Mouse (Mus musculus): Measurements from ENCODE around the gene Cpeb3. TPM values are rescaled to one million over a fixed set of nuclear protein-coding genes. Genes with fewer than 3 reads are reported as not detected.
"Not testable (repeated sequence)": the region's sequence is repeated elsewhere in the genome, so short reads cannot be mapped to it uniquely, and the experiment has no call there.

The Cpeb3 gene
- polyA plus RNA-seq, 1 experiment: 2.2 TPM

- H3K4me1 ChIP-seq (ENCODE audit: control insufficient read depth, insufficient read depth, low read length): no peaks in the 10 kb centered on the region
- TF ChIP-seq CTCF (IDR thresholded peaks at IDR 0.05; ENCODE audit: borderline replicate concordance, insufficient read depth, low read length): no peak
- no peak for TF ChIP-seq POLR2A (IDR thresholded peaks at IDR 0.05; ENCODE audit: low read depth, low read length)
- H3K27ac ChIP-seq (ENCODE audit: insufficient read depth, low read length): no peak overlapping the region
- H3K4me3 ChIP-seq (ENCODE audit: insufficient read depth, low read length): no peak overlapping the region
Measured at GRCm38 (mm10) chr19:37237306-37237705, 28.9 kb upstream of the Cpeb3 start.

GRCm38 (mm10) chr19:37235818-37236217, 27.4 kb upstream of the Cpeb3 start:
- no peak for TF ChIP-seq CTCF (IDR thresholded peaks at IDR 0.05; ENCODE audit: borderline replicate concordance, insufficient read depth, low read length)
- TF ChIP-seq POLR2A (IDR thresholded peaks at IDR 0.05; ENCODE audit: low read depth, low read length): no peak
- H3K4me1 ChIP-seq (ENCODE audit: control insufficient read depth, insufficient read depth, low read length): no peaks in the 10 kb centered on the region

GRCm38 (mm10) chr19:37233561-37234539, 25.4 kb upstream of the Cpeb3 start:
- peak overlapping the region; percentile 21; the same call in 1 of the 2 replicates for H3K4me3 ChIP-seq (ENCODE audit: insufficient read depth, low read length)
- TF ChIP-seq POLR2A (IDR thresholded peaks at IDR 0.05; ENCODE audit: low read depth, low read length) (no peak), CTCF (IDR thresholded peaks at IDR 0.05; ENCODE audit: borderline replicate concordance, insufficient read depth, low read length) (no peak)
- no peak overlapping the region for H3K27ac ChIP-seq (ENCODE audit: insufficient read depth, low read length)
- H3K4me1 ChIP-seq (ENCODE audit: control insufficient read depth, insufficient read depth, low read length): no peaks in the 10 kb centered on the region

More at GRCm38 (mm10) chr19:37235818-37236217, 27.4 kb upstream of the Cpeb3 start:
- no peak overlapping the region for H3K4me3 ChIP-seq (ENCODE audit: insufficient read depth, low read length)
- no peak overlapping the region for H3K27ac ChIP-seq (ENCODE audit: insufficient read depth, low read length)

GRCm38 (mm10) chr19:37232598-37232997, 24.2 kb upstream of the Cpeb3 start:
- H3K27ac ChIP-seq (ENCODE audit: insufficient read depth, low read length); H3K4me3 ChIP-seq (ENCODE audit: insufficient read depth, low read length); H3K4me1 ChIP-seq (ENCODE audit: control insufficient read depth, insufficient read depth, low read length): not testable (repeated sequence)

- Histone ChIP-seq H3K27ac (ENCODE audit: insufficient read depth, low read length) (no peak overlapping the region), H3K4me1 (ENCODE audit: control insufficient read depth, insufficient read depth, low read length) (no peaks in the 10 kb centered on the region), H3K4me3 (ENCODE audit: insufficient read depth, low read length) (no peak overlapping the region)
- TF ChIP-seq POLR2A (IDR thresholded peaks at IDR 0.05; ENCODE audit: low read depth, low read length) (no peak), CTCF (IDR thresholded peaks at IDR 0.05; ENCODE audit: borderline replicate concordance, insufficient read depth, low read length) (no peak)
Measured at GRCm38 (mm10) chr19:37225197-37225862, 16.9 kb upstream of the Cpeb3 start.

- Histone ChIP-seq H3K27ac (ENCODE audit: insufficient read depth, low read length) (no peak overlapping the region), H3K4me1 (ENCODE audit: control insufficient read depth, insufficient read depth, low read length) (0 out of 2 replicates have a peak, but pooled peaks cover under 1% of the 10 kb centered on the region), H3K4me3 (ENCODE audit: insufficient read depth, low read length) (no peak overlapping the region)
- no peak for TF ChIP-seq POLR2A (IDR thresholded peaks at IDR 0.05; ENCODE audit: low read depth, low read length)
- no peak for TF ChIP-seq CTCF (IDR thresholded peaks at IDR 0.05; ENCODE audit: borderline replicate concordance, insufficient read depth, low read length)
Measured at GRCm38 (mm10) chr19:37214711-37215110, 6.3 kb upstream of the Cpeb3 start.

GRCm38 (mm10) chr19:37211416-37211815, 3.0 kb upstream of the Cpeb3 start:
- TF ChIP-seq CTCF (IDR thresholded peaks at IDR 0.05; ENCODE audit: borderline replicate concordance, insufficient read depth, low read length): no peak
- TF ChIP-seq POLR2A (IDR thresholded peaks at IDR 0.05; ENCODE audit: low read depth, low read length): no peak
- Histone ChIP-seq H3K4me1 (ENCODE audit: control insufficient read depth, insufficient read depth, low read length) (peaks cover 5% of the 10 kb centered on the region), H3K4me3 (ENCODE audit: insufficient read depth, low read length) (no peak overlapping the region), H3K27ac (ENCODE audit: insufficient read depth, low read length) (no peak overlapping the region)

GRCm38 (mm10) chr19:37210457-37210856, 2.1 kb upstream of the Cpeb3 start:
- Histone ChIP-seq H3K4me3 (ENCODE audit: insufficient read depth, low read length) (no peak overlapping the region), H3K4me1 (ENCODE audit: control insufficient read depth, insufficient read depth, low read length) (peaks cover 5% of the 10 kb centered on the region), H3K27ac (ENCODE audit: insufficient read depth, low read length) (no peak overlapping the region)
- TF ChIP-seq CTCF (IDR thresholded peaks at IDR 0.05; ENCODE audit: borderline replicate concordance, insufficient read depth, low read length): no peak
- no peak for TF ChIP-seq POLR2A (IDR thresholded peaks at IDR 0.05; ENCODE audit: low read depth, low read length)

- H3K4me3 ChIP-seq (ENCODE audit: insufficient read depth, low read length): peak overlapping the region; percentile 97
- peaks cover 5% of the 10 kb centered on the region for H3K4me1 ChIP-seq (ENCODE audit: control insufficient read depth, insufficient read depth, low read length)
- TF ChIP-seq CTCF (IDR thresholded peaks at IDR 0.05; ENCODE audit: borderline replicate concordance, insufficient read depth, low read length) (no peak), POLR2A (IDR thresholded peaks at IDR 0.05; ENCODE audit: low read depth, low read length) (no peak)
- H3K27ac ChIP-seq (ENCODE audit: insufficient read depth, low read length): peak overlapping the region; percentile 92
Measured at GRCm38 (mm10) chr19:37209467-37210128, 1.2 kb upstream of the Cpeb3 start.
